Mouse (Mus musculus) right cerebral cortex, adult 18-20 months (tissue): ENCODE measurements around the gene Gm11077.
A peak's percentile ranks its signal among the peaks of the same experiment; 100 is the strongest.

ENCODE experiments used
- DNase-seq: peaks from one replicate; pipeline ENCODE4 v3.0.0; 2022; ENCODE audit warnings: mixed read lengths

The Gm11077 gene

GRCm38 (mm10) chr6:140750371-140751080 is 21.4 kb downstream of the Gm11077 start:
- DNase-seq: no peak

- DNase-seq: peak; percentile 51
These were observed 37.3 kb downstream of the Gm11077 start for GRCm38 (mm10) chr6:140766365-140766764.

- DNase-seq: no peak
These were observed 38.2 kb downstream of the Gm11077 start for GRCm38 (mm10) chr6:140767237-140767636.

- no peak for DNase-seq
These were observed 39.1 kb downstream of the Gm11077 start for GRCm38 (mm10) chr6:140768180-140768579.

- no peak for DNase-seq
These were observed 40.0 kb downstream of the Gm11077 start for GRCm38 (mm10) chr6:140768859-140769640.

- DNase-seq: no peak
These were observed 47.2 kb downstream of the Gm11077 start for GRCm38 (mm10) chr6:140776274-140776673.

- no peak for DNase-seq
These were observed 53.4 kb downstream of the Gm11077 start for GRCm38 (mm10) chr6:140782524-140782923.

GRCm38 (mm10) chr6:140786058-140786457 is 57.0 kb downstream of the Gm11077 start:
- DNase-seq: no peak

- no peak for DNase-seq
These were observed 60.8 kb downstream of the Gm11077 start for GRCm38 (mm10) chr6:140789850-140790249.

- no peak for DNase-seq
These were observed 64.7 kb downstream of the Gm11077 start for GRCm38 (mm10) chr6:140793676-140794262.

- DNase-seq: no peak
These were observed 69.8 kb downstream of the Gm11077 start for GRCm38 (mm10) chr6:140798841-140799240.

GRCm38 (mm10) chr6:140799435-140800040 is 70.5 kb downstream of the Gm11077 start:
- DNase-seq: no peak

GRCm38 (mm10) chr6:140800587-140800986 is 71.5 kb downstream of the Gm11077 start:
- DNase-seq: no peak
